Mouse (Mus musculus) right cerebral cortex, postnatal 36 days (tissue): ENCODE data around the gene Cd6.

ENCODE experiments used
- DNase-seq, 2 experiments: peaks; one replicate each; pipeline ENCODE4 v3.0.0; 2022; ENCODE audit warnings: low spot score in 2 of 2, mixed read lengths in 1 of 2

Gene Cd6

GRCm38 (mm10) chr19:10801906-10802305, 28.0 kb downstream of the Cd6 start:
- no peak for DNase-seq

- peak; percentile 66 to 73 for DNase-seq
Measured at GRCm38 (mm10) chr19:10801070-10801469, 28.8 kb downstream of the Cd6 start.

DNA sequence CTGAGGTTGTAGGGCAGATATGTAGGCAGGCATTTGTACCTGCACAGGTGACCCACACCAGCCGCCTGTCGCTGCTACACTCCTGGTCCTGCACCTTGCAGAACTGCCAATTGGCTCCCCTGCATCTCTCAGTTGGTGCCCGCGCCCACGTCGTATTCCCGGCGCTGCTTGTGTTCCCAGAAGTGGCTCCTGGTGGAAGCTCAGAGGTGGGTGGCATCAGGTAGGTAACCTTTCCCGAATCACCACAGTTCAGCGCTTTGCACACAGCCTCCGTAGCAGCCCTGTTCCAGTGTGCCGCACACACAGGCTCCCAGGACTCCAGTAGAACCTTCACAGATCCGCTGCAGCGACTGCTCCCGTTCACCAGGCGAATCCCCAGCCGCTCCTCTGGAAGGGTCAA, 30.7 kb downstream of the Cd6 start:
- no peak for DNase-seq

- no peak for DNase-seq
Measured at GRCm38 (mm10) chr19:10798576-10798975, 31.3 kb downstream of the Cd6 start.

- DNase-seq, result no peak
Measured at GRCm38 (mm10) chr19:10794916-10795315, 34.9 kb downstream of the Cd6 start.

GRCm38 (mm10) chr19:10793044-10793443, 36.8 kb downstream of the Cd6 start:
- no peak for DNase-seq

DNA sequence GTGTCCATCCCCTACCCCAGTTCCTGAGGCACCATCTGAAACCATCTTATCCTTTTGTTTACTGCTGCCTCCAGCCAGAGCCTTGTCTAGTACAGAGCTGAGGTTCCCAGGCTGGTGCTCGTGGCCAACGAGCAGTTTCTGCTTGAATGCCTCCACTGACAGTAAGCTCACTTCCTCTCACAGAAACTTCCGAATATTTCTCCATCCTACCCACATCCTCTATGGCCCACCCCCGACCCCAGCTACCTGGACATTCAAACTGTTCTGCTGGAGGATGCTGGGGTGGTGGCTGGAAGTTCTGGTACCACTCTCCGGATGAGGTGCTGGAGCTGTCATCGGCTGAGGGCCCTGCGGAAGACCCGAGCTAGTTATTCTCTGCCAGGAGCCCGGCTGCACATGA, 39.5 kb downstream of the Cd6 start:
- DNase-seq, result no peak

- no peak for DNase-seq
Measured at GRCm38 (mm10) chr19:10788242-10788641, 41.6 kb downstream of the Cd6 start.

DNA sequence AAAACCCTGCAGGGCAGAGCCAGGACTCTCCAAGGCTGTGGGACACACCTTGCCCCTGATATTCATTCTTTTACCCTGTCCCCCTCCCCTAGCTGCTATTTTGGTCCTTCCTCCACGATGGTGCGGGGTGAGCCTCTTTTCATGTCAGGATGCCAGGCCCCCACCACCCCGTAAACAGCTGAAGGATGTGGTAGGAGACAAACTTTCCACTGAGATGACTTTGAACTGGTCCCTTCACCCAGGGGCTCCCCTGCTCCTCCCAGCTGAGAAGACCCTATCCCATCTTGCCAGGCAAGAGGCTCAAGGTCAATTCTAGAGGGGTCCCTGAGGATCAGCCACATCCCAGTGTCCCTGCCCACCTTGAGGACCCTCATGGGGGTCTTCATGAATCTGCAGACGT, 42.5 kb downstream of the Cd6 start:
- DNase-seq, result no peak

GRCm38 (mm10) chr19:10786753-10787152, 43.1 kb downstream of the Cd6 start:
- DNase-seq, result no peak

GRCm38 (mm10) chr19:10784796-10785459, 44.9 kb downstream of the Cd6 start:
- peak in 1 of 2 experiments; percentile 49 for DNase-seq

DNA sequence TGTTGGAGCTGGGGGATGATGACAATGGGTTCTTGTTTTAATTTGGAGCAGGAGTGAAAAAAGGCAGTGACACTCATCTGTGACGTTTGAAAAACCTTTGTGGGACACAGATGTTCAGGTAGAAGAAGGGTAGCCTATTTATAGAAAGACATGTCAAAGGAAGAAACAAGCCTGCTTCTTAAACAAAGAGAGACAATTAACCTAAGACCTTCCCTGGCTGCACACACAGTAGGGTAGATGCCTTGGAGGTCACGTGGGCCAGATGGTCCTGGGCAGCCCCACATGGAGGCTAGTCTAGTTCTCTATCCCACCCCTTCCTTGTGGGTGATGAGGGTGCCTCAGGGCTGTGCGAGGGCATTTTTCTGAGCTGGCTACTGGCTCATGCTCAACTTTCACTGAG, 45.8 kb downstream of the Cd6 start:
- DNase-seq, result no peak

DNA sequence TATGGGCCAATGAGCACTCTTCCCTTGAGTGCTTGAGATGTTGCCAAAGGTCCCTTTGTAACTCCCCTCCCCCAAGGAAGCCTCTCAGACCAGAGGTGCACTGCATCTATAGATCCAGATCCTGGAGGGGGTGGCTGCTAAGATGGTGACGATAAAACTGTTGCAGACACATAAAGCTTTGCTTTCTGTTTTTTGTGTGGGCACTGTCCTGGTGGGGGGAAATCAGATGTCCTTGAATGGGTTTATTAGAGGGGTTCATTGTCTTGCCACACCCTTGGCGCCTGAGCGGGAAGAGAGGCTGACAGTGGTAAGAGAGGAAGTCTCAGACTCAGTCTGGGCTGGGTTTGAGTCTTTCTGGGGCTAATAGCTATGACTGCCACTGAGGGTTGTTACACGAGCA, 46.7 kb downstream of the Cd6 start:
- DNase-seq, result no peak

DNA sequence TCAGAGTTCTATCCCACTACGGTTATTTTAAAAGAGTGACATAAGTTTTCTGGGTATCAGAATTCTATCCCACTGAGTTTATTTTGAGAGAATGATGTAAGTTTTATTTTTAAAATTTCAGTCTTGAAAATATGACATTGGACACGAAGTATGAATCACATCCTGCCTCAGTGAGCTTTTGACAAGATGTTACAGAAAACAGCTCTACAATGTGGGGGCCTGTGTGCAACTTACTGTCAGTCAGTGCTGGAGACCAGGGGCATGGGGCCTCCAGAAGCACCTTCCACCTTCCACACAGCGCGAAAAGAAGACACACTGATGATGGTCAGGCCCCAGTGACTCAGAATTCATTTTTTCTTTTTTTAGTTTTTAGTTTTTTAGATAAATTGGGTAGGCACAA, 48.2 kb downstream of the Cd6 start:
- DNase-seq, result peak; percentile 46 to 51

- no peak for DNase-seq
Measured at GRCm38 (mm10) chr19:10776906-10777305, 53.0 kb downstream of the Cd6 start.

DNA sequence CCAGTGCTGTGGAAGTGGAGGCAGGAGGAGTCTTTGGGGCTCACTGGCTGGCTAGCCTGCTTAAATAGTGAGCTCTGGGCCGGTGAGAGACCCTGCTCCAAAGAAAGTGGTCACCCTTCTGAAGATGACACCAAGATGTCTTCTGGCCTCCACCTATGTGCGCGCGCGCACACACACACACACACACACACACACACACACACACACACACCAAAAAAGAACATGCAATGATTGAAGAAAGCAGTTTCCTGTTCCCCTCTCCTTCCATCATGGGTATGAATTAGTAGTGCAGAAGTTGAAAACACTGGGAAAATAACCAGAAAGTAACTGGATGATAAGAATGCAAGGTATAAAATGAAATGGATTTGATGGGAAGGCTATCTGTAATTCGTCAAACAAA, 55.7 kb downstream of the Cd6 start:
- no peak for DNase-seq

- no peak for DNase-seq
Measured at GRCm38 (mm10) chr19:10773384-10773783, 56.5 kb downstream of the Cd6 start.

- no peak for DNase-seq
Measured at GRCm38 (mm10) chr19:10772866-10773265, 57.0 kb downstream of the Cd6 start.

DNA sequence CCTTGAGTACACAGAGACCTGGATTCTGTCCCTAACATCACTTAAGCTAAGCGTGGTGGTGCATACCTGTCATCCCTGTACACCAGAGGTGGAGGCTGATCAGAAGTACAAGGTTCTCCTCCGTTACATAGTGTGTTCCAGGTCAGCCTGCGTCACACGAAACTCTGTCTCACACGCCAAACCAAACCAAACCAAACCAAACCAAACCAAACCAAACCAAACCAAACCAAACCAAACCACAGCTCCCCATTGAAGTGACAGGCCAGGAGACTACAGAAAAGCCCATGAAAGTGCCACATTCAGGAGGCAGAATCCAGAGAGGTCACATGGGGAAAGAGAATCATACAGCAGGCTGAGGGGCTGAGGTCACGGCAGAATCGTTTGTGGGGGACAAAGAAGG, 57.9 kb downstream of the Cd6 start:
- DNase-seq, result no peak

DNA sequence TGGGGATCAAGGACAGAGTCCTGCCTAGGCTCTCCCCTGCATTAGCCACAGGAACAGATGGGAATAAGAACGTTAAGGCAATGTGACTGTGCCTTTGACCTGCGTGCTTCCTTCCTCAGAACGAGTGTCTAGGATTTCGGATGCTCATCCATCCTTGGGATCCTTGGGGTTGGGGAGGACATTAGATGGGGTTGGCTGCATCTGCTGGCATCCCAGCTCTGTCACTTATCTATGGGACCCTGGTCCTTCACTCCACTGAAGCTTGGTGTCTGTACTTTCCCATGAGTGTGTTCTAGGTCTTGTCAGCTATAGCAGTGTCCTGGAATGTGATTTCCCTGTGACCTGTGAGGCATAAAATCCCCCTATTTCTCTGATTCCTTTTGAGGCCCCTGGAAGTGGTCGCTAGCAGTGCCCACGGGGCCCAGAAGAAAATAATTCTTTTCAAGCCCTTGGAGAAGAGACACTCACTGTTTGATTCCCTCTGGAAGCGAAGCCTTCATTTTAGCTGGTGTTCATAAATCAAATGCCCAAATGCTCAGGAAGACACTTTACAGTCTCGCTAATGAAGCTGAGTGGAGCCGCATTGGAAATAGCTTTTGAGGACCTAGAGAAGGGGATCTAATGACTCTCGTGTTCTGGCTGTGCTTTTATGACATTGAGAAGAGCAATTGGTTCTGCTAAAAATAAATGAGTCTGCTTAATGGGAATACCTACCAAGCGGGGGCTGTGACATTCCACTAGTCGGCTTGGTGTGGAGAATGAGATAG, 60.2 kb downstream of the Cd6 start:
- no peak for DNase-seq

GRCm38 (mm10) chr19:10768694-10769428, 61.0 kb downstream of the Cd6 start:
- DNase-seq, result no peak

DNA sequence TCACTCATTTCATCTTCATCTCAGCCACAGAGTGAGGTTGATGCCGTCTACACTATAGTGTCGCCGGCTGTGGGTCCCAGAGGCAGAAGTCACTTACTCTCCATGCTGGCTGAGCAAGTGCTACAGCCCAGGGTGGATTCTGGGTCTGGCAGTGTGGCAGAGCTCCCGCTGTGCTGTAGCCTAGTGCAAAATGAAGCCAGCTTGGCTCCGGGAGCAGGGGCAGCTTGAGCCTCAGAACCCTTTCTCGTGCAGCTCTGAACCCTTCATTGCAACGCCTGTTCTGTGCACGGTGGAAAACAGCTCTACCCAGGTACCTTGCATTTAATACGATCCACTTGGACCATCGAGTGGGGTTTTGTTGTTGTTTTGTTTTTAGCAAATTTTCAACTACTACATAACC, 62.2 kb downstream of the Cd6 start:
- no peak for DNase-seq
